Mouse (Mus musculus) layer of hippocampus, adult 8-10 months (tissue): ENCODE results near the gene Gm27021. TPM values are rescaled to one million over a fixed set of nuclear protein-coding genes. Genes with fewer than 3 reads are reported as not detected.

Experiments
- DNase-seq, 2 experiments: peaks; one replicate each; pipeline ENCODE4 v3.0.0; 2022; ENCODE audit warnings: low spot score in 2 of 2
- total RNA-seq, 4 experiments: library from RNA; stranded (reverse); gene quantifications; 2 replicates each; pipeline ENCODE4 v1.2.4; 2022

Gene Gm27021
- total RNA-seq, 4 experiments from 2014 or later, result 0.57 TPM; not detected in 3

DNA sequence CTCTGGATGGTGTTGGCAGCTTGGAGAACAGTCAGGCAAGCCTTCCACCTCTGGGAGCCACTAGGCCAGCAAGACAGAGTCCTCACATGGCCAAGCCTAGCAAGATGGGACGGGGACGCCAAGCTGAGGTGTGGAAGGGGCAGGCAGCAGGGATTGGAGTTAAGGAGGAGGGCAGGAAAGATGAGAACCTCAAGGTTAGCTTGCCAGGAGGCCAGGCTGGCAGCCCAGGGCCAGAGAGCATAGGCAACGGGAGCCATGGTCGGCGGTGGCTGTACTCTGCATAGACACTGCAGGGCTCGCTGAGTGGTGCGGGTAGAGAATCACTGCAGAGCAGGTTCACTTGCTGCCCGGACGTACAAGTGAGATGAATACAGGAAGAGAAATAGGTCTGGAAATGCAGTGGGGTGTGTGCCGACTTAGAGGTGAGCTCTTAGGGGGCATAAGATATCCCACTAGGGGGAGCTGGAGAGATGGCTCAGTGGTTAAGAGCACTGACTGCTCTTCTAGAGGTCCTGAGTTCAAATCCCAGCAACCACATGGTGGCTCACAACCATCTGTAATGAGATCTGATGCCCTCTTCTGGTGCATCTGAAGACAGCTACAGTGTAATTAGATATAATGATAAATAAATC is 25.7 kb downstream of the Gm27021 start:
- no peak for DNase-seq

DNA sequence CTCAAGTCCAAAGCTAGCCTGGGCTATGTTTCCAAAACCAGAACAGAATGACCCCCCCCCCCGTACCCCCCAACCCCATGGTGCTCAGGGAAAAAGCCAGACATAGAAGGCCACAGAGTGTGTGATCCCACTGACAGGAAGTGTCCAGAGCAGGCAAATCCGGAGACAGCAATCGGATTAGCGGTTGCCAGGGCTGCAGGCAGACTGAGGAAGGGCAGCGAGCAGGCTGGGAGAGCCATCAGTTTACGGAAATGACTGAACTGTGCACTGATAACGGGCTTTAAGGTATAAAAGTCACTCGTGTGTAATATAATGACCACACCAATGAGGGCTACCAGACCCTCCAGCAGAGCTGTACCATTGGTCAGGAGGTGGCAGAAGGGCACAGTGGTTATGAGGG is 26.6 kb downstream of the Gm27021 start:
- no peak for DNase-seq

DNA sequence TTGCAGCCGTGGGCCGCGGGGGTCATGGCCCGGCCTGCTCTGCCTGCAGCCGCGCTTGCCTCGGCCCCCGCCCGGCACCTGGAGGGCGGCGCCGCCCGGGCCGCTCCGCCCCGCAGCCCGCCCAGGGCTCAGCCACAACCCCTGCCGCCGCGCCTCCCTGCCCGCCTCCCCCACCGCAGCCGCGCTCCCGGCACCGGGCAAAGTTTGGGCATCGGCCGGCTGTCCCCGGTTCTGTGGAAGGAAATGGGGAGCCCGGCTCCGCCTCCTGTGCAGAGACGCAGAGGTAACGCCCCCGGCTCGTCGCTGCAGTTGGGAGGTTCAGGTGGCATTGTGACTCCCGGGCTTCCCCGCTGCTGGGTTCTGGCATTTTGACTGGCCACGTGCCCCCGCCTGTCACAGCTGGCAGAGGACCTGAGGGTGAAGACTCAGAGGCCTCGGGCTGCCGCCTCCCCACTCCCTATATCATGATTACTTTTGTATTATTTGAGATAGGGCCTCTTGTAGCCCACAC is 33.5 kb downstream of the Gm27021 start:
- peak; percentile 42 to 50 for DNase-seq

DNA sequence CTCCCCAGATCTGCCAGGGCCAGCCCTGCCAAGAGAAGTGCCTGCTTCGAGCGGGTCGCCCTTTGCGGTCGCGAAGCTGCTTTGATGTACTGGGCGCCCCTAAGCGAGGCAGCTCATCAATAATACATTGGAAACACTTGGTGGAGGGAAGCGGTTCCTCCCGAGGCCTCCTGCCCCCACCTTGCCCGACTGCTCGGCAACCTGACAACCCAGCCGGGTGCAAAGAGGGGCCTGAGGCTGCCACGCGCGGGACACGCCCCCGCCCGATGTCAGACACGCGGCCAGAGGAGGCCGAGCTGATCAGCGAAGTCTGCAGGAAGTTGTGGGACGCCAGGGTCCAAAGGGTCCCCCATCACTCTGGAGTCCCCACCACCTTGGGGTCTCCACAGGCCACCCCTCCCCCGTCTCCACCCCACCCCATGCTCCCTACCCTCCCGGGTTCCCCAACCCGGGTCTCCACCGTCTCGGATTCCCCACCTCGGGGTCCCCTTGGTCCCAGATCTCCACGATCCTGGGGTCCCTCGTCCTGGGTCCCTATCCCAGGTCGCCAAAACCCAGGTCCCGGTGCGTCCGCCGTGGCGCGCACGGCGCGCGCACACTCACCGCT is 34.1 kb downstream of the Gm27021 start:
- DNase-seq, result no peak

- DNase-seq, result no peak
Measured at GRCm38 (mm10) chr8:120632969-120633664, 34.8 kb downstream of the Gm27021 start.

DNA sequence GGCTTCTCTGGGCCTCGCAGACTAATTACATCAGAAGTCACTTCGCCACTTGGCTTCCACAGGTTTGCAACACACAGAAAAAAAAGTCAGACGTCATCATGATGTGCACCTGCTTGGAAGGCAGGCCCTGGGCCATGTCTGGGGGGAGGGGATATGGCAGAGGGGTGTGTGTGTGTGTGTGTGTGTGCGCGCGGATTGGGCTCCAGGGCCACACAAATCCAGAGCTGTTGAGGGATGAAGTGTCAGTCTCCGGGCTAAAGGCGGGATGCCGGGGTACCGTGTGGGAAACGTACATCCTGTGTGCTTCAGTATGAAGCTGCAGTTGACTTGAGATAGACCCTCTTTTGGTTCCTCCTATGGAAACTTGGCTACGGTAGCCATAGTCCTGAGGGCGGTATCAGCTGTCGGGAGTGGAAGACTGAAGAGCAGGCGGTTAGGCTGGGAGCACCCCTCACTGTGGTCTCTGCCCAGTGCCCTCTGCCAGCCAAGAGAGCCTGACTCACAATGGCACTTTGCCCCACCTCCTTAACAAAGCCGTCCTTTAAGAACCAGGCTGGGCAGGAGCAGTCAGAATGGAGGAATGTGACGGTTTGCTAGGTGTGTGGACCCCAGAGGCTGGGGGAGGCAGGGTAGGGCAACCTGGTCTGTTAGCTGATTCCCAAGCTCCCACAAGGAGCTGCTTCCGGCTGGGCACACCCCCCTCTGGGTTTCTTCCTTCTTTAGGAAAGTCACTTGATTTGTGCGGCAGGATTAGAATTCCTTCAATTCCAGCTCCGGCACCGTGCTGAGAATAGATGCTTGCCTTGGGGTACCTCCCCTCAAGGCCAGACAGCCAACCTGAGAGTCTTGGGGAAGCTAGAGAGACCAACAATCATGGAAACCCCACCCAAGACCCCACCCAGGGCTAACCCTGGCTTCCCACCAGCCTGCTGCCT is 36.2 kb downstream of the Gm27021 start:
- peak; percentile 47 to 48 for DNase-seq

- no peak for DNase-seq
Measured at GRCm38 (mm10) chr8:120630848-120631247, 37.0 kb downstream of the Gm27021 start.

DNA sequence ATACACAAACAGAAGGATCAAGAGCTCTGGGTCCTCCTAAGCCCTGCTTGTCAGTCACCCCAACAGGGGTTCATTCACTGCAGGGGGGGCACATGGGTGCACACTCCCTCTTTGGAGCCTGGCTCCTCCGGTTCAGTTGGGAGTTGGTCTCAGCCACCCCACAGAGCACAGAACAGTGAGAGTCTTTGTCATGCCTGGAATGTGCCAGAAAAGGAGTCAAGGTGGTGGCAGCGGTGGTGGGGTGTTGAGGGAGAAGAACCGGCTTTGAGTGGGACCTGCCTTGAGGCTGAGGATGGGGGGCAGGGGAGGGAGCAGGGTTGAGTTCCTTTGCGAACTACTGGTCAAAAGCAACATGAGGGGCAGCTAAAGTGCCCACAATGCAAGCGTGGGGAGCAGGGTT is 37.8 kb downstream of the Gm27021 start:
- no peak for DNase-seq

GRCm38 (mm10) chr8:120627298-120627697 is 40.6 kb downstream of the Gm27021 start:
- DNase-seq, result peak; percentile 67 to 69

GRCm38 (mm10) chr8:120626461-120626860 is 41.4 kb downstream of the Gm27021 start:
- no peak for DNase-seq

- DNase-seq, result no peak
Measured at GRCm38 (mm10) chr8:120623608-120624007, 44.3 kb downstream of the Gm27021 start.

- DNase-seq, result no peak
Measured at GRCm38 (mm10) chr8:120622161-120622560, 45.7 kb downstream of the Gm27021 start.

DNA sequence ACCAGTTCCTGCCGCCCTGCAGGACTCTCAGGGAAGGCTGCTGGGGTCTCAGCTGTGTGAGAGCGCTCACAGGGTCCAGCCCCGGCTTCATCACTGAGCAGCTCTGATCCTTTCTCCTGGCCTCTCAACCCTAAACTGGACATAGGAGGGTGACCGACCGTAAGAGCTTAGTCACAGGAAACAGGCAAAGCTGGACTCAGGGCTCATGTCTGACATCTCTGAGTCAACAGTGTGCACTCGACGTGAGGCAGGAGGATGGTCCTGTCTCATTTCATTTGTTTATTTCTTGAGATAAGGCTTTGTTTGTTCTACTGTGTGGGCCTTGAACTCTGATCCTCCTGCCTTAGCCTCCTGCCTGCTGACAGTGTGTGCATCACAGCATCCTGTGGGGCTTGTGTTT is 47.4 kb downstream of the Gm27021 start:
- no peak for DNase-seq

GRCm38 (mm10) chr8:120619235-120620180 is 48.4 kb downstream of the Gm27021 start:
- peak; percentile 70 to 75 for DNase-seq

GRCm38 (mm10) chr8:120618110-120618509 is 49.8 kb downstream of the Gm27021 start:
- peak; percentile 63 to 80 for DNase-seq

GRCm38 (mm10) chr8:120616663-120617626 is 50.9 kb downstream of the Gm27021 start:
- no peak for DNase-seq

GRCm38 (mm10) chr8:120614491-120614890 is 53.4 kb downstream of the Gm27021 start:
- DNase-seq, result no peak

DNA sequence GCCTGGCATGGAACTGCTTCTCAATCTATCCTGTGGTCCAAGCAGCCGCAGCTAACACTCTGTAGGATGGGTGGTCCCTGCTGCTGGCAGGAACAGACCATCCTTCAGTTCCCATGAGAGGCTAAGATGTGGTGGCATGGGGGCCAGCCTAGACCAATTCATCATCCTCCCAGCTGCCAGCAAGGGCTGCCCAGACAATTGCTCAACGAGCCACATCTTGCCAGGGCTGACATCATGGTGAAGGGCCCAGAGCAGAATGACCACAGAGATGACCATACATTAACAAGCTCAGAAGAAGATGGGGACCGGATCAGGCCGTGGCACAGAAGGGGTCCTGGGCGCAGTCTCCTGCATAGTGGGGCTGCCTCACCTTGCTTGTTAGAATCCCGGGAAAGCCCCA is 57.1 kb downstream of the Gm27021 start:
- DNase-seq, result no peak

- peak; percentile 63 to 87 for DNase-seq
Measured at GRCm38 (mm10) chr8:120607885-120608284, 60.0 kb downstream of the Gm27021 start.
